Mouse (Mus musculus) olfactory bulb, adult 2 months (tissue): Measurements from ENCODE around the gene Mal. TPM values are rescaled to one million over a fixed set of nuclear protein-coding genes. Genes with fewer than 3 reads are reported as not detected.

Experiments
- H3K27ac ChIP-seq: fragments of 200-500 bp; 2 replicates; pipeline ENCODE4 v1.5.1; 2012; ENCODE audit warnings: low read depth, low read length; ENCODE audit not compliant: insufficient read depth
- H3K4me1 ChIP-seq: fragments of 200-500 bp; 2 replicates; pipeline ENCODE4 v1.6.1; 2012; ENCODE audit warnings: low read length; ENCODE audit not compliant: control insufficient read depth, insufficient read depth
- H3K4me3 ChIP-seq: fragments of 200-500 bp; 2 replicates; pipeline ENCODE4 v1.5.1; 2012; ENCODE audit warnings: mild to moderate bottlenecking, low read depth, low read length, moderate library complexity; ENCODE audit not compliant: insufficient read depth
- CTCF ChIP-seq: fragments of 200-500 bp; IDR thresholded peaks from 2 replicates; pipeline ENCODE4 v1.5.1; 2012; ENCODE audit warnings: low read depth, mild to moderate bottlenecking, low read length, moderate library complexity; ENCODE audit not compliant: insufficient read depth
- POLR2A ChIP-seq: fragments of 200-500 bp; IDR thresholded peaks from 2 replicates; pipeline ENCODE4 v1.6.1; 2012; ENCODE audit warnings: mild to moderate bottlenecking, low read depth, low read length, moderate library complexity; ENCODE audit not compliant: insufficient read depth
- WGBS: fragments of 180-500 bp; shearing (Covaris S2); methylation state at CpG from one replicate; pipeline ENCODE4 v1.1.7; 2018; 5-methylcytosine and 5-hydroxymethylcytosine counted together
- polyA plus RNA-seq: library from polyadenylated mRNA; stranded (reverse); fragments of >200 nt; gene quantifications from 2 replicates; pipeline ENCODE4 v1.2.4, GENCODE M21; 2012; ENCODE audit warnings: low replicate concordance; ENCODE audit not compliant: missing spikeins, insufficient read depth, insufficient read length

Mal gene
- polyA plus RNA-seq, 1 experiment: not detected

DNA sequence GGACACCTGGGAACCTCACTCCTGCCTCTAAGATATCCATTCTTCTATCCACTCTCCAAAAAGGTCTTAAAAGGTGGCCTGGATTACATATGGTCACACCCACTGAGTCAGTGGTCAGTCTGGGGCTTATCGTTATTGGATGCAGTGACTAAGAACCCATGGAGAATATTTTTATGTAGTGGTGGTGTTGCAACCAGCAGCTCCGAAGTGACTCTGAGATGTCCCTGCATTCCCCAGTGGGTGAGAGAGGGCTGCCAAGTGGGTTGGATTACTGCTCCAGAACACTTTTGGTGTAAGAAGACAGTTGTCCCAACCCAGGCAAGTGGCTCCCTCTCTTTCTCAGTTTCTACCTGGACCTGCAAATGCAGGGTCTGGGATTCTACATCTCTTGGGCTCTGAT lies 3.7 kb downstream of the Mal start:
- TF ChIP-seq POLR2A (no peak), CTCF (no peak)
- Histone ChIP-seq H3K4me3 (no peak overlapping the region), H3K27ac (no peak overlapping the region), H3K4me1 (peaks cover 7% of the 10 kb centered on the region)
- 96% methylated on average over 2 of the region's 2 CpGs for WGBS

DNA sequence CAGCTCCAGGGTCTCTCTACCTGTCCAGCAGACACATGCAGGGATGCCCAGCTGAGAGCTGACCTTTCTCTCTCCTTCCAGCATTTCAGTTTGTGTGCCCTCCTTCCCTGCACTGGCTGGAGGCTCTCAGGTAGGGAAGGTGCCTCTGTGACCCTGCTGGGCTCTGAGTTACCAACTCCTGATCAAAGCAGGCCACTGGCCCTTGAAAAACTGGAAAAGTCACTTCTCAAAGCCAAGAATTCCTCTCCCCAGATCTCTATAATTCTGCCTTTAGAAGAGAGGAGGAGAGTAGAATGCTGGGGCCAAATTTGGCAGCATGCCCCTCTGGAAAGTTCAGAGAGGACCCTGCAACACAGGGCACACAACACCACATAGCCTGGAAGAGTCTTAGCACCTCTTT lies 4.2 kb downstream of the Mal start:
- Histone ChIP-seq H3K27ac (no peak overlapping the region), H3K4me1 (peaks cover 7% of the 10 kb centered on the region), H3K4me3 (no peak overlapping the region)
- TF ChIP-seq POLR2A (no peak), CTCF (no peak)

DNA sequence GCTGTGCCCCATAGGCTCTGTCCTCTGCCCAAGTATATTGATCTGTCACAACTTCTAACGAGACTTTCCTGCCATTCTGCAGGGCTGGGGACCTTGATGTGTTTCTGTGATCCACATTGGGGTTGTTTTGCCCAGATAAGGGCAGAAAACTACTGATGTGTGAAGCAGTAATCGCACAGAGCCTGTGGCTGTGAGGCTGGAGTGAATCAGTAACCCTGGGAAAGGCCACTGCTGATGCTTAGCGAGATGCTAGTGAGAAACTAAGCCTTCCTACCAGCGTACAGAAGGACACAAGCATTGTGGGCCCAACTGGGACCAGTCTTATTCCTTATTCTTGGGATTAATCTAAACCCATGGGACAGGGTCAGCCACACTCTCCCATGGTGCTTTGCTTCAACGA lies 4.9 kb downstream of the Mal start:
- WGBS: 73% methylated on average over 5 of the region's 5 CpGs
- Histone ChIP-seq H3K27ac (no peak overlapping the region), H3K4me3 (no peak overlapping the region), H3K4me1 (peaks cover 7% of the 10 kb centered on the region)
- TF ChIP-seq POLR2A: no peak
- no peak for TF ChIP-seq CTCF

DNA sequence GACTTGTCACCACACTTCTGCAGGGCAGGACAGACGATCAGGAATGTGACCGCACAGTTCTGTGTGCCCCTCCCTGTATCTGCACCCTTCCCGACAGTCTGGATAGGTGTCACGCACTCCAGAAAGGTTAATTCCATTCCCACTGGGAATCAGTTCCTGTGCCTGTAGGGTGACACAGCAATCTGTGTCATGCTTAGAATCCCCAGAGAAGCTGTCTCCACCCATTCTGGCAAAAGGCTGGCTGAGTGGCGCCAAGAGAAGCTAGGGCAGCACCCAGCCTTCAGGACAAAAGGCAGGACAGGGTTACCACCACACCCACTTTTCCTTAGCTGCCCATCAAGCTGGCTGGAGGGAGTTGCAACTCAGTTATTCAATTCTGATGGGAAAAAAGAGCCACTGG lies 6.6 kb downstream of the Mal start:
- Histone ChIP-seq H3K4me1 (no peaks in the 10 kb centered on the region), H3K4me3 (no peak overlapping the region), H3K27ac (no peak overlapping the region)
- WGBS: 56% methylated on average over 5 of the region's 5 CpGs
- TF ChIP-seq CTCF (no peak), POLR2A (no peak)

DNA sequence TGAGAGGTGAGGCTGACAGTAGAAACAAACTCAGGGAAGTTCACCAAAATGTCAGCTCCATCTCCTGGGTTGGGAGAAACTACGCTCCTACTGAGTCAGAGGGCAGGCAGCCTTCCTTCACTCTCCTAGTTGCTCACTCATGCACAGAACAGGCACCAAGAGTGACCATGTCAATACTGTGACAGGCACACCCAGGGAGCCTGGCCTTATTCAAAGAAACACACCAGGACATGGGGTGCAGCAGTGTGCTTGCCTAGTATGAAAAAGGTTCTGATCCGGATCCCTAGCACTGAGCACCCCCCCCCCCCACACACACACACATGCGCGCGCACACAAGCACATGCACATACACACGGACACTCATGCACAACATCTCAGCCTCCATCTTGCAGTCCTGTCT lies 8.3 kb downstream of the Mal start:
- Histone ChIP-seq H3K4me1 (no peaks in the 10 kb centered on the region), H3K4me3 (no peak overlapping the region), H3K27ac (no peak overlapping the region)
- 88% methylated on average over 6 of the region's 6 CpGs for whole genome bisulfite sequencing
- no peak for TF ChIP-seq POLR2A
- no peak for TF ChIP-seq CTCF

DNA sequence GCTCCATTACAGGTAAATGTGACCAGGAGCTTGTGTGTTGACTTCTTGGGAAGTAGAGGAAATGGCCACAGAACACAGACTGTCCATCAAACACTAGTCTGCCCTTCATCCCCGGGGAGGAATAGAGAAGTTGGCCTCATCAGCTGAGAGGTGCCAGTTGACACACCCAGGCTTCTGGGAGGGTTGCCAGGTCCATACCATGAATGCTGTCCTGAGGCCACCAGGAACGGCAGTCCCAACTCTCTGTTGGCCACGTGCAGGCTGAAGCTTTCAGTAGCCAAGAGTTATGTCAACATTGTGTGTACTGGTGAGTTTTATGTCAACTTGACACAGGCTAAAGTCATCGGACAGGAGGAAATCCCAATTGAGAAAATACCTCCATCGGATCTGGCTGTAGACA lies 9.6 kb downstream of the Mal start:
- TF ChIP-seq CTCF (no peak), POLR2A (no peak)
- H3K4me3 ChIP-seq: no peak overlapping the region
- no peak overlapping the region for H3K27ac ChIP-seq
- no peaks in the 10 kb centered on the region for H3K4me1 ChIP-seq
- 69% methylated on average over 5 of the region's 5 CpGs for WGBS

DNA sequence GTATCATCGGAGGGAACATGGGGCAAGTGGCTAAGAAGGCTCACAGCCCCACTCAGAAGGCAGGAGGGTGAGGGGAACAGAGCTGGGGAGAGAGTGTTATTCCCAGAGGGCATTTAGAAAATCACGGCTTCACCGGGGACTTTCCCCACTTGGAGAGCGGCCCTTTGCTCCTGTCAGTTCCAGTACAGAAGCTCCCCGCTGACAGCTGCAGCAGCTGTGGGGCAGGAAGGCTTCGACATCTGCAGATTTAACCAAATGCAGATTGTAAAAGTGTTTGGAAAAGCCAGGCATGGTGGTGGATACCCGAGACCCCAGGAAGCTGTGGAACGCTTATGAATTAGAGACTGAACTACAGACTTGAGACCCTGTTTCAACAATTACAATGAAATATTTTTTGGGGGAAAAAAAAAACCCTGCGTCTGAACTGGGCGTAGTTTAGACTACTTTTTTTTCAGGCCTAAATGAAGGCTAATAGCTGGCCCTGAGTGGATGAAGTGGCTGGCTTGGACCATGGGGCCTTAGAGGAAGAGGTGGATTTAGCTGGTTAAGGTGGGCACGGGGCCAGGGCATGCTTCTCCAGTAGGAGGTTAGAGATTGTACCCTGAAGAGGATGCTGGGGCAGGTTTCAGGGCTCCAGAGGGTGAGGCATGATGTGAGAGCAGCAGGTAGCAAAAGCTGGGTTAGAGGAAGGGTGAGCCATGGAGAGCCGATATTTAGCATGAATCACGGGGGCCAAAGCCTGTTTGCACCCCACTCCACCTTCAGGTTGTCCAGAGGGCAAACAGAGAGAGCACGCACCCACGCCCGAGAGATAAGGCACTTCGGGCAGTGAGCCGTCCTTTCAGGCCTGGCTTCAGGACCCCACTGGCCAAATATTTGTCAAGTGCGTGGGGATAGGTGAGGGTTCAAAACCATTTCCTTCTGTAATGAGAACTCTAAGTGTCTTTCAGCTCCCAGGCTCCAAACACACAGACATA lies 12.5 kb downstream of the Mal start:
- no peak for TF ChIP-seq POLR2A
- no peak for TF ChIP-seq CTCF
- 75% methylated on average over 19 of the region's 19 CpGs for WGBS
- H3K4me1 ChIP-seq: no peaks in the 10 kb centered on the region

DNA sequence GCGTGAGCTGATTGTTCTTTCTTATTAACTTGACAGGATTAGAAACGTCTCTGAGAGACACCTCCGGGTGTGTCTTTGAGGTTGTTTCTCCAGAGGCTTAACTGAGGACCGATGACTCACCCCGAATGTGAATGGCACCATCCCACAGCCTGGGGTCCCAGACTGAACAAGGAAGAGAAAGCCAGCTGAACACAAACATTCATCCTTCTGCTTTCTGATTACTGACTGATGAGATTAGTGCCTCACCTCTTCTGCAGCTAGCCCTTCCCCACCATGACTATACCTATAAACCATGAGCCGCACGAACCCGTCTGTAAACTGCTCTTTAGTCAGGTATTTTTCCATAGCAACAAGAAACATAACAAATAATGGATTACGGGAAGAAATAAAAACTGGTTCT lies 17.5 kb downstream of the Mal start:
- H3K27ac ChIP-seq: no peak overlapping the region
- no peak for TF ChIP-seq CTCF
- TF ChIP-seq POLR2A: no peak
- H3K4me1 ChIP-seq: no peaks in the 10 kb centered on the region
- no peak overlapping the region for H3K4me3 ChIP-seq
- WGBS: 46% methylated on average over 9 of the region's 9 CpGs

More for the DNA sequence above, 12.5 kb downstream of the Mal start:
- H3K4me3 ChIP-seq: no peak overlapping the region
- H3K27ac ChIP-seq: no peak overlapping the region

DNA sequence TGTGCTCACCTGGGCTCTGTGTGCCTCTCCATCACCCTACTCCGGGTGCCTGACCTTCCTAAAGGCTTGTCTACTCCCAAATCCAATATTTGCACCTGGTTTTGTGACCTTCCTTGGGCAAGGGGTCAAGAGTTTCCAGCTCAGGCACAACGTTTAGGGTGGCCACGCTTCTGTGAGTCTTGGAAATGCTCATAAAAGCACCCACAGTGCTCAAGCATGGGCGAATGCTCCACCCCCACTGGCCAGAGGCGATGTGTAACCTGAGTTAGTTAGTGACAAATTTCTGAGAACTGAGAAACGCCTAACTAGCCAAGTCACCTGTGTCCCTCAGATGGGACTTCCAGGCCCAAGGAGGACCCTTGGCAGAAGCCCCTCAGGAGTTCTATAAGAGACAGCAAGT lies 20.9 kb downstream of the Mal start:
- TF ChIP-seq POLR2A (no peak), CTCF (no peak)
- H3K27ac ChIP-seq: no peak overlapping the region
- no peak overlapping the region for H3K4me3 ChIP-seq
- H3K4me1 ChIP-seq: no peaks in the 10 kb centered on the region
- WGBS: 79% methylated on average over 6 of the region's 6 CpGs
